ENCODE assay signal across 16 mouse cellular contexts in the genomic region with DNA sequence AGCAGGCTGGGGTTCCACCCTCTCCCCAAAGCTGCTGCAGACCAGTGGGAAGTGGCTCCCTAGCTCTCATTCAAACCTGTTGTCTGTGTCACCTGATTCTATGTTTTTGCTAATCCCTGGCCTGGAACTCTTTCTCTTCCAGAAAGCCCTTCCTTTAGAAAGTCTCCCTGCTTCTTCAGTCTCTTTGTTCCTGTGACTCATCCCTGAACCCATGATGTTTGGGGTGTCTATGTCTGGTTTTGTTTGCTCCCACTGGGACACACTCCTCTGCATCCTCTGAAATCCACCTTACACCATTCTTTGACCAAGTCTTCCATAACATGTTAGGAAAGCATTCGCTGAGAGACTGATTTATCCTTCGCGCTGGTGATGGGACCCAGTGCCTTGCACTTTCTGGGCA. TPM values are rescaled to one million over a fixed set of nuclear protein-coding genes. Genes with fewer than 3 reads are reported as not detected.
DNase-seq lines count a peak whose midpoint lies in the region; ATAC-seq and TF ChIP-seq lines count a peak whose summit lies in the region.
"Had no signal": no experiment of that assay in that cellular context is flagged by ENCODE, and none has a peak within 500 bp of the region (broad histone marks: within the 10 kb centered on the region; RNA-seq: fewer than 3 reads in every experiment).

No protein-coding gene starts in this region.

- 89% methylated on average over 3 of the region's 3 CpGs for WGBS in hindbrain, embryonic 14.5 days
- 83% methylated on average over 3 of the region's 3 CpGs for WGBS in hindbrain, embryonic 10.5 days
- WGBS in hindbrain, postnatal 0 days: 78% methylated on average over 3 of the region's 3 CpGs

- intact Hi-C loops in left cerebral cortex, postnatal 14 days (cut with DNase I): no loop called here

- no peaks in the 10 kb centered on the region for H3K9me3 ChIP-seq in hindbrain, embryonic 14.5 days (ENCODE audit: control insufficient read depth, low read length)
- no peaks in the 10 kb centered on the region for H3K9me3 ChIP-seq in hindbrain, embryonic 10.5 days
- no peaks in the 10 kb centered on the region for H3K9me3 ChIP-seq in hindbrain, postnatal 0 days (ENCODE audit: low read length)
- H3K9me3 ChIP-seq: embryonic facial prominence, embryonic 12.5 days; stomach, embryonic 15.5 days had no signal

- no peak for DNase-seq in hindbrain, embryonic 14.5 days (ENCODE audit: low spot score)
- no peak for DNase-seq in hindbrain, embryonic 10.5 days (ENCODE audit: low spot score)
- peak; percentile 58 for DNase-seq in 3T3-L1 (ENCODE audit: low read depth, low spot score)
- peak; percentile 43 for DNase-seq in ES-CJ7 (ENCODE audit: low read depth, low spot score)
- no peak for DNase-seq in hindbrain, postnatal 0 days (ENCODE audit: low spot score)
- DNase-seq in left cerebral cortex, postnatal 14 days (ENCODE audit: low spot score in 2 of 2): no peak
- no peak for DNase-seq in cerebellum, postnatal 36 days
- DNase-seq: cerebellum, adult 8-10 months; lung, embryonic 14.5 days; thymus, postnatal 4 days had no signal

- no peak overlapping the region for H3K4me2 ChIP-seq in hindbrain, embryonic 14.5 days (replicated peaks)
- H3K4me2 ChIP-seq in hindbrain, postnatal 0 days (ENCODE audit: low read depth, low read length): no peak overlapping the region

- H3K27me3 ChIP-seq in hindbrain, embryonic 14.5 days (ENCODE audit: control insufficient read depth, insufficient read depth, low read length): no peaks in the 10 kb centered on the region
- H3K27me3 ChIP-seq in hindbrain, embryonic 10.5 days (ENCODE audit: insufficient read depth, poor library complexity, severe bottlenecking): no peaks in the 10 kb centered on the region; the same call in 1 of the 2 replicates
- no peaks in the 10 kb centered on the region for H3K27me3 ChIP-seq in hindbrain, postnatal 0 days (ENCODE audit: insufficient read depth, low read length)
- H3K27me3 ChIP-seq: CH12.LX; embryonic facial prominence, embryonic 12.5 days; stomach, embryonic 15.5 days had no signal

- ATAC-seq in hindbrain, embryonic 14.5 days (ENCODE audit: low FRiP score): no peak
- ATAC-seq in hindbrain, postnatal 0 days: no peak
- ATAC-seq: activated CD4-positive, CD25-positive, alpha-beta regulatory T cell, adult 4 months had no signal

- peaks cover 13% of the 10 kb centered on the region; the same call in 1 of the 2 replicates for H3K4me1 ChIP-seq in hindbrain, embryonic 14.5 days (replicated peaks; ENCODE audit: control insufficient read depth, insufficient read depth, low read length)
- peaks cover 18% of the 10 kb centered on the region for H3K4me1 ChIP-seq in hindbrain, embryonic 10.5 days (replicated peaks)
- H3K4me1 ChIP-seq in hindbrain, postnatal 0 days (ENCODE audit: insufficient read depth, low read length): peaks cover 14% of the 10 kb centered on the region

- no peak for TF ChIP-seq CTCF in hindbrain, postnatal 0 days (IDR thresholded peaks at IDR 0.05; ENCODE audit: low read depth)

- peaks cover 22% of the 10 kb centered on the region for H3K36me3 ChIP-seq in hindbrain, embryonic 14.5 days (replicated peaks; ENCODE audit: control insufficient read depth, insufficient read depth)
- peaks cover 29% of the 10 kb centered on the region for H3K36me3 ChIP-seq in hindbrain, embryonic 10.5 days
- peaks cover 25% of the 10 kb centered on the region for H3K36me3 ChIP-seq in hindbrain, postnatal 0 days (ENCODE audit: insufficient read depth, low read length)

- no peak overlapping the region for H3K9ac ChIP-seq in hindbrain, embryonic 14.5 days
- no peak overlapping the region for H3K9ac ChIP-seq in hindbrain, postnatal 0 days (replicated peaks; ENCODE audit: low read length)
- H3K9ac ChIP-seq: embryonic facial prominence, embryonic 12.5 days; lung, embryonic 14.5 days; stomach, embryonic 15.5 days had no signal

- peak overlapping the region; percentile 74; the same call in 1 of the 2 replicates for H3K27ac ChIP-seq in hindbrain, embryonic 14.5 days
- no peak overlapping the region for H3K27ac ChIP-seq in hindbrain, embryonic 10.5 days
- H3K27ac ChIP-seq in hindbrain, postnatal 0 days: peak overlapping the region; percentile 71
- H3K27ac ChIP-seq: embryonic facial prominence, embryonic 12.5 days; stomach, embryonic 15.5 days had no signal

- no peak overlapping the region for H3K4me3 ChIP-seq in hindbrain, embryonic 14.5 days (replicated peaks; ENCODE audit: low read length)
- no peak overlapping the region for H3K4me3 ChIP-seq in hindbrain, embryonic 10.5 days
- no peak overlapping the region for H3K4me3 ChIP-seq in hindbrain, postnatal 0 days (ENCODE audit: low read length)
- H3K4me3 ChIP-seq: stomach, embryonic 15.5 days had no signal

RNA-seq across cellular contexts. Expression of a gene that starts 1.1 kb away (rescaled TPM):
- 29.1 and 29.5 TPM in 2 replicates for polyA plus RNA-seq in hindbrain, embryonic 14.5 days (2014; fragmentation: Nextera tagmentation; extraction: Ambion mirVana)
- polyA plus RNA-seq in hindbrain, embryonic 10.5 days (2016; fragmentation: Nextera tagmentation; extraction: Ambion mirVana): 37.0 and 38.0 TPM in 2 replicates
- total RNA-seq in hindbrain, postnatal 0 days (2014; rRNA removed): 6.1 and 9.4 TPM in 2 replicates
- polyA plus RNA-seq in hindbrain, postnatal 0 days (2015; fragmentation: Nextera tagmentation; extraction: Ambion mirVana): 48.5 and 50.2 TPM in 2 replicates
- total RNA-seq in left cerebral cortex, postnatal 14 days (2021): 10 to 100 TPM; 25.5 to 28.1 TPM

RNA-seq across cellular contexts. Expression of a gene that starts 8.9 kb away (rescaled TPM):
- 7.2 and 8.2 TPM in 2 replicates for polyA plus RNA-seq in hindbrain, embryonic 14.5 days (2014; fragmentation: Nextera tagmentation; extraction: Ambion mirVana)
- polyA plus RNA-seq in hindbrain, embryonic 10.5 days (2016; fragmentation: Nextera tagmentation; extraction: Ambion mirVana): 19.5 and 20.6 TPM in 2 replicates
- total RNA-seq in hindbrain, postnatal 0 days (2014; rRNA removed): 13.8 and 20.5 TPM in 2 replicates
- polyA plus RNA-seq in hindbrain, postnatal 0 days (2015; fragmentation: Nextera tagmentation; extraction: Ambion mirVana): 8.4 and 9.7 TPM in 2 replicates
- 1 to 10 TPM; 9.2 to 9.6 TPM for total RNA-seq in left cerebral cortex, postnatal 14 days (2021)

RNA-seq across cellular contexts. Expression of a gene that starts 9.2 kb away (rescaled TPM):
- polyA plus RNA-seq in hindbrain, embryonic 14.5 days (2014; fragmentation: Nextera tagmentation; extraction: Ambion mirVana): 62.1 and 62.7 TPM in 2 replicates
- 46.9 and 48.3 TPM in 2 replicates for polyA plus RNA-seq in hindbrain, embryonic 10.5 days (2016; fragmentation: Nextera tagmentation; extraction: Ambion mirVana)
- 71.4 and 74.0 TPM in 2 replicates for total RNA-seq in hindbrain, postnatal 0 days (2014; rRNA removed)
- 47.5 and 55.0 TPM in 2 replicates for polyA plus RNA-seq in hindbrain, postnatal 0 days (2015; fragmentation: Nextera tagmentation; extraction: Ambion mirVana)
- 10 to 100 TPM; 44.3 to 48.7 TPM for total RNA-seq in left cerebral cortex, postnatal 14 days (2021)

RNA-seq across cellular contexts. Expression of a gene that starts 9.4 kb away (rescaled TPM):
- 141 and 152 TPM in 2 replicates for polyA plus RNA-seq in hindbrain, embryonic 14.5 days (2014; fragmentation: Nextera tagmentation; extraction: Ambion mirVana)
- 20.2 and 67.1 TPM in 2 replicates for polyA plus RNA-seq in hindbrain, embryonic 10.5 days (2016; fragmentation: Nextera tagmentation; extraction: Ambion mirVana)
- 429 and 473 TPM in 2 replicates for total RNA-seq in hindbrain, postnatal 0 days (2014; rRNA removed)
- 155 and 183 TPM in 2 replicates for polyA plus RNA-seq in hindbrain, postnatal 0 days (2015; fragmentation: Nextera tagmentation; extraction: Ambion mirVana)
- total RNA-seq in left cerebral cortex, postnatal 14 days (2021): 100 to 1,000 TPM; 342 to 344 TPM
- total RNA-seq: megakaryocyte-erythroid progenitor cell, adult 5-6 weeks; neutrophil, adult 5-6 weeks had no signal
- polyA plus RNA-seq: activated CD4-positive, CD25-positive, alpha-beta regulatory T cell, adult 4 months had no signal

RNA-seq across cellular contexts. Expression of a gene that starts 9.4 kb away (rescaled TPM):
- 0.73 and 0.83 TPM in 2 replicates for polyA plus RNA-seq in hindbrain, embryonic 14.5 days (2014; fragmentation: Nextera tagmentation; extraction: Ambion mirVana)
- polyA plus RNA-seq in hindbrain, embryonic 10.5 days (2016; fragmentation: Nextera tagmentation; extraction: Ambion mirVana): 0.58 and 0.76 TPM in 2 replicates
- total RNA-seq in hindbrain, postnatal 0 days (2014; rRNA removed): 0.40 and 0.52 TPM in 2 replicates
- polyA plus RNA-seq in hindbrain, postnatal 0 days (2015; fragmentation: Nextera tagmentation; extraction: Ambion mirVana): 0.90 and 1.1 TPM in 2 replicates
- total RNA-seq in left cerebral cortex, postnatal 14 days (2021): not detected
- polyA plus RNA-seq: activated CD4-positive, CD25-positive, alpha-beta regulatory T cell, adult 4 months had no signal

Comparison
In these comparisons a context has a peak if more than half of its experiments do, and no peak if none do; other contexts are left out.
1. DNase-seq: peak in 3T3-L1 (single experiment) and ES-CJ7 (single experiment); none in hindbrain, embryonic 14.5 days (single experiment), hindbrain, embryonic 10.5 days (single experiment), hindbrain, postnatal 0 days (single experiment), left cerebral cortex, postnatal 14 days (0 of 2) and cerebellum, postnatal 36 days (0 of 2).